Comparison of ENCODE assay signal across 11 mouse cellular contexts in the genomic region with DNA sequence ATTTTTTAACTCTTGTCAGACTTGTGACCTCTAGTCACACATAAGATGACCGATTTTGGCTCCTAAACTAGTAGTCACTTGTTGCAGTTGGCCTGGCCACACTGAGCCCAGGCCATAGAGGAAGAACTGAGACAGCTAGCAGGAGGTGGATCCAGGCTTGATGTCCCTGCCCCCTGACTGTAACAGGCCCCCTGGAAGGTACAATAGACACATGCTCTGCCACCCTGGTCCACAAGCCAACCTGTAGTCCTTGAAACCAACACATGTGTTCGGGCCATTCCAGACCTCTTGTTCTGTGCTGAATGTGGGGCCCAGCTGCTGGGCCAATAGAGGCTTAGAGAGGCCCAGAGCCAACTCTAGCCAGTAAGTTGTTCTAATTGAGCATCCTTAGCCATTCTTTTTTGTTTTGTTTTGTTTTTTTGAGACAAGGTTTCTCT. TPM values are rescaled to one million over a fixed set of nuclear protein-coding genes. Genes with fewer than 3 reads are reported as not detected.
A peak's percentile ranks its signal among the peaks of the same experiment; 100 is the strongest.
DNase-seq lines count a peak whose midpoint lies in the region; ATAC-seq and TF ChIP-seq lines count a peak whose summit lies in the region.
"Had no signal": no experiment of that assay in that cellular context is flagged by ENCODE, and none has a peak within 500 bp of the region (broad histone marks: within the 10 kb centered on the region; RNA-seq: fewer than 3 reads in every experiment).

No protein-coding gene starts in this region.

- H3K4me2 ChIP-seq in heart, embryonic 15.5 days = no peak overlapping the region
- no peak overlapping the region for H3K4me2 ChIP-seq in limb, embryonic 15.5 days
- H3K4me2 ChIP-seq: neural tube, embryonic 13.5 days had no signal

- H3K9me3 ChIP-seq in heart, embryonic 15.5 days (replicated peaks) = no peaks in the 10 kb centered on the region
- H3K9me3 ChIP-seq in limb, embryonic 15.5 days = no peaks in the 10 kb centered on the region
- H3K9me3 ChIP-seq: neural tube, embryonic 13.5 days had no signal

- TF ChIP-seq POLR2A in thymus, adult 2 months (IDR thresholded peaks at IDR 0.05; ENCODE audit: control insufficient read depth, extremely low read depth, insufficient read depth, low read length, poor library complexity) = no peak

- H3K36me3 ChIP-seq in heart, embryonic 15.5 days = peaks cover 13% of the 10 kb centered on the region; the same call in 1 of the 2 replicates
- H3K36me3 ChIP-seq in thymus, adult 2 months (ENCODE audit: control insufficient read depth, insufficient read depth, low read length) = peaks cover 5% of the 10 kb centered on the region
- H3K36me3 ChIP-seq in limb, embryonic 15.5 days = peaks cover 20% of the 10 kb centered on the region

- H3K27ac ChIP-seq in heart, embryonic 15.5 days = peak overlapping the region; percentile 97
- H3K27ac ChIP-seq in thymus, adult 2 months (ENCODE audit: control insufficient read depth, insufficient read depth, low read length) = peak overlapping the region; percentile 6; the same call in 1 of the 2 replicates
- peak overlapping the region; percentile 98; the same call in 1 of the 2 replicates for H3K27ac ChIP-seq in limb, embryonic 15.5 days
- H3K27ac ChIP-seq: neural tube, embryonic 13.5 days had no signal

- 0 out of 2 replicates have a peak overlapping the region, but pooled peaks have one; percentile 16 for H3K9ac ChIP-seq in heart, embryonic 15.5 days
- no peak overlapping the region for H3K9ac ChIP-seq in limb, embryonic 15.5 days
- H3K9ac ChIP-seq: neural tube, embryonic 13.5 days had no signal

- peaks cover 43% of the 10 kb centered on the region for H3K4me1 ChIP-seq in heart, embryonic 15.5 days (replicated peaks)
- H3K4me1 ChIP-seq in thymus, adult 2 months (replicated peaks; ENCODE audit: control insufficient read depth, insufficient read depth, low read length) = peaks cover 67% of the 10 kb centered on the region
- peaks cover 37% of the 10 kb centered on the region for H3K4me1 ChIP-seq in limb, embryonic 15.5 days

- H3K27me3 ChIP-seq in heart, embryonic 15.5 days = no peaks in the 10 kb centered on the region
- H3K27me3 ChIP-seq in thymus, adult 2 months (ENCODE audit: control insufficient read depth, insufficient read depth, low read length) = no peaks in the 10 kb centered on the region
- no peaks in the 10 kb centered on the region for H3K27me3 ChIP-seq in limb, embryonic 15.5 days
- H3K27me3 ChIP-seq: neural tube, embryonic 13.5 days had no signal

- no peak for DNase-seq in heart, adult 18-20 months
- no peak for DNase-seq in thymus, adult 2 months
- DNase-seq in thymus, postnatal 36 days = no peak
- DNase-seq in retina, embryonic 14.5 days (ENCODE audit: low spot score) = no peak
- no peak for DNase-seq in left cerebral cortex, adult 9 months (ENCODE audit: low spot score in 2 of 2)
- DNase-seq: gastrocnemius, postnatal 10 days; kidney, adult 11 months; right cerebral cortex, postnatal 25 days had no signal

- 64% methylated on average over 2 of the region's 2 CpGs for WGBS in heart, embryonic 15.5 days
- WGBS in thymus, adult 2 months = 66% methylated on average over 2 of the region's 2 CpGs
- WGBS in limb, embryonic 15.5 days = 75% methylated on average over 2 of the region's 2 CpGs

- no peak overlapping the region for H3K4me3 ChIP-seq in heart, embryonic 15.5 days
- no peak overlapping the region for H3K4me3 ChIP-seq in thymus, adult 2 months (ENCODE audit: control insufficient read depth, insufficient read depth, low read length)
- H3K4me3 ChIP-seq in limb, embryonic 15.5 days = no peak overlapping the region
- H3K4me3 ChIP-seq: neural tube, embryonic 13.5 days had no signal

- no peak for TF ChIP-seq CTCF in thymus, adult 2 months (IDR thresholded peaks at IDR 0.05; ENCODE audit: borderline replicate concordance, control insufficient read depth, extremely low read depth, insufficient read depth, low read length, poor library complexity)

- no peak for ATAC-seq in heart, embryonic 15.5 days (replicated peaks; ENCODE audit: insufficient number of reproducible peaks, insufficient read depth, low FRiP score, low read depth)
- ATAC-seq in limb, embryonic 15.5 days (ENCODE audit: insufficient number of reproducible peaks, low FRiP score, low TSS enrichment, low read depth) = no peak

RNA-seq across cellular contexts. Expression of a gene that starts 2.4 kb away (rescaled TPM):
- polyA plus RNA-seq in heart, embryonic 15.5 days (2015; fragmentation: Nextera tagmentation; extraction: Ambion mirVana) = 70.8 and 99.5 TPM in 2 replicates
- total RNA-seq in heart, adult 18-20 months (2021) = 100 to 1,000 TPM; 185 to 204 TPM
- polyA plus RNA-seq in thymus, adult 2 months (2012; rRNA removed) = 606 and 621 TPM in 2 replicates
- polyA plus RNA-seq in limb, embryonic 15.5 days (2015; fragmentation: Nextera tagmentation; extraction: Ambion mirVana) = 90.1 and 97.5 TPM in 2 replicates

RNA-seq across cellular contexts. Expression of a gene that starts 21.5 kb away (rescaled TPM):
- 22.1 and 33.6 TPM in 2 replicates for polyA plus RNA-seq in heart, embryonic 15.5 days (2015; fragmentation: Nextera tagmentation; extraction: Ambion mirVana)
- 1 to 10 TPM; 7.5 to 8.0 TPM for total RNA-seq in heart, adult 18-20 months (2021)
- 252 and 261 TPM in 2 replicates for polyA plus RNA-seq in thymus, adult 2 months (2012; rRNA removed)
- polyA plus RNA-seq in limb, embryonic 15.5 days (2015; fragmentation: Nextera tagmentation; extraction: Ambion mirVana) = 55.8 and 57.7 TPM in 2 replicates

RNA-seq across cellular contexts. Expression of a gene that starts 21.7 kb away (rescaled TPM):
- 10.4 and 14.6 TPM in 2 replicates for polyA plus RNA-seq in heart, embryonic 15.5 days (2015; fragmentation: Nextera tagmentation; extraction: Ambion mirVana)
- 1 to 10 TPM; 2.5 to 2.6 TPM for total RNA-seq in heart, adult 18-20 months (2021)
- 56.4 and 66.9 TPM in 2 replicates for polyA plus RNA-seq in thymus, adult 2 months (2012; rRNA removed)
- 25.9 and 31.0 TPM in 2 replicates for polyA plus RNA-seq in limb, embryonic 15.5 days (2015; fragmentation: Nextera tagmentation; extraction: Ambion mirVana)

RNA-seq across cellular contexts. Expression of a gene that starts 23.4 kb away (rescaled TPM):
- 45.4 and 64.8 TPM in 2 replicates for polyA plus RNA-seq in heart, embryonic 15.5 days (2015; fragmentation: Nextera tagmentation; extraction: Ambion mirVana)
- 10 to 100 TPM; 43.2 to 46.1 TPM for total RNA-seq in heart, adult 18-20 months (2021)
- 94.7 and 103 TPM in 2 replicates for polyA plus RNA-seq in thymus, adult 2 months (2012; rRNA removed)
- polyA plus RNA-seq in limb, embryonic 15.5 days (2015; fragmentation: Nextera tagmentation; extraction: Ambion mirVana) = 54.7 and 68.2 TPM in 2 replicates

RNA-seq across cellular contexts. Expression of a gene that starts 57.6 kb away (rescaled TPM):
- 78.2 and 112 TPM in 2 replicates for polyA plus RNA-seq in heart, embryonic 15.5 days (2015; fragmentation: Nextera tagmentation; extraction: Ambion mirVana)
- total RNA-seq in heart, adult 18-20 months (2021) = 100 to 1,000 TPM; 121 to 132 TPM
- polyA plus RNA-seq in thymus, adult 2 months (2012; rRNA removed) = 492 and 499 TPM in 2 replicates
- 126 and 148 TPM in 2 replicates for polyA plus RNA-seq in limb, embryonic 15.5 days (2015; fragmentation: Nextera tagmentation; extraction: Ambion mirVana)

Comparison
In these comparisons a context has a peak if more than half of its experiments do, and no peak if none do; other contexts are left out.
1. H3K27ac ChIP-seq: peak in every context shown above with its lines; median percentile 98 in limb, embryonic 15.5 days; 97 in heart, embryonic 15.5 days; 6 in thymus, adult 2 months.